Mouse (Mus musculus) liver, adult 2 months (tissue): ENCODE measurements around the gene E2f1. TPM values are rescaled to one million over a fixed set of nuclear protein-coding genes. Genes with fewer than 3 reads are reported as not detected.

Source experiments
- DNase-seq: peaks from one replicate; pipeline ENCODE4 v3.0.0-alpha.2; 2011; ENCODE audit warnings: low read depth, low spot score; ENCODE audit errors: extremely low read depth
- H3K27ac ChIP-seq: fragments of 200-500 bp; replicated peaks from 2 replicates; pipeline ENCODE4 v1.5.1; 2012; ENCODE audit warnings: low read depth, mild to moderate bottlenecking, control low read depth, inconsistent platforms, low read length; ENCODE audit not compliant: insufficient read depth
- H3K27me3 ChIP-seq: fragments of 200-500 bp; 2 replicates; pipeline ENCODE4 v1.6.1; 2012; ENCODE audit warnings: mild to moderate bottlenecking, moderate library complexity, low read length, inconsistent platforms; ENCODE audit not compliant: control insufficient read depth, insufficient read depth
- H3K36me3 ChIP-seq: fragments of 200-500 bp; 2 replicates; pipeline ENCODE4 v1.6.1; 2012; ENCODE audit warnings: low read length, inconsistent platforms; ENCODE audit not compliant: control insufficient read depth, insufficient read depth
- H3K4me1 ChIP-seq: fragments of 200-500 bp; 2 replicates; pipeline ENCODE4 v1.6.1; 2011; ENCODE audit warnings: low read length; ENCODE audit not compliant: control insufficient read depth, insufficient read depth
- H3K4me3 ChIP-seq: fragments of 200-500 bp; 2 replicates; pipeline ENCODE4 v1.5.1; 2011; ENCODE audit warnings: low read depth, mild to moderate bottlenecking, control low read depth, low read length, moderate library complexity; ENCODE audit not compliant: insufficient read depth
- H3K79me2 ChIP-seq: fragments of 200-500 bp; 2 replicates; pipeline ENCODE4 v1.6.1; 2012; ENCODE audit warnings: inconsistent platforms, mild to moderate bottlenecking, low read length, moderate library complexity; ENCODE audit not compliant: control insufficient read depth, insufficient read depth
- H3K9ac ChIP-seq: fragments of 200-500 bp; 2 replicates; pipeline ENCODE4 v1.6.1; 2012; ENCODE audit warnings: low read depth, mild to moderate bottlenecking, control low read depth, inconsistent platforms, low read length
- CTCF ChIP-seq: fragments of 200-500 bp; IDR thresholded peaks from 2 replicates; pipeline ENCODE4 v1.5.1; 2011; ENCODE audit warnings: low read depth, low read length, control low read depth
- POLR2A ChIP-seq: fragments of 200-500 bp; IDR thresholded peaks from 2 replicates; pipeline ENCODE4 v1.6.1; 2011; ENCODE audit warnings: low read length, control low read depth; ENCODE audit not compliant: insufficient read depth; ENCODE audit errors: extremely low read depth
- WGBS: fragments of 180-500 bp; shearing (Covaris S2); methylation state at CpG from one replicate; pipeline ENCODE4 v1.1.7; 2018; 5-methylcytosine and 5-hydroxymethylcytosine counted together
- polyA plus RNA-seq: library from polyadenylated mRNA; depleted of rRNA; stranded (reverse); fragments of >200 nt; gene quantifications from 2 replicates; pipeline ENCODE4 v1.2.3, GENCODE M21; 2012
- total RNA-seq: library from RNA; depleted of rRNA; stranded (reverse); fragments of >200 nt; gene quantifications from 2 replicates; pipeline ENCODE4 v1.2.3, GENCODE M21; 2014

Gene E2f1
- total and polyA plus RNA-seq, 2 experiments, result 1.1 to 2.4 TPM

DNA sequence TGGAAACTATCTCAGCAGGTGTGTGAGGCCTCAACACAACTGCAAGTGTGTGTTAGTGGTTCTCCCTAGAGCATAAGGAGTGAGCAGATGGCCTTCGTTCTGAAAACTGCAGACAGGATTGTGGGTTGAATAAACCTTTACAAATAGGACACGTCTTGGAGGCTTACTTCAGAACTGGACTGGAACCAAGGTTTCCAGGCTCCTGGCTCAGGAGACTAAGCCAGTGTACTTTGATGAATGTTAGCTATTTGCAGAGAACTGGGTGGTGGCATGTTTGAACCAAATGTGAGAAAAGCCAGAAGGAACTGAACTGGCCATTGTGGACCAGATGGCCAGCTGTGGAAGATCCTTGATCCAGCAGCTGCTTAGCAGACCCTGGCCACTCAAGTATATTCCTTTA, 31.4 kb downstream of the E2f1 start:
- Histone ChIP-seq H3K4me3 (no peak overlapping the region), H3K27me3 (no peaks in the 10 kb centered on the region), H3K4me1 (no peaks in the 10 kb centered on the region), H3K79me2 (no peaks in the 10 kb centered on the region), H3K9ac (no peak overlapping the region), H3K36me3 (peaks cover 21% of the 10 kb centered on the region), H3K27ac (no peak overlapping the region)
- no peak for TF ChIP-seq CTCF
- TF ChIP-seq POLR2A, result no peak
- WGBS, result 70% methylated on average over 2 of the region's 2 CpGs
- no peak for DNase-seq

DNA sequence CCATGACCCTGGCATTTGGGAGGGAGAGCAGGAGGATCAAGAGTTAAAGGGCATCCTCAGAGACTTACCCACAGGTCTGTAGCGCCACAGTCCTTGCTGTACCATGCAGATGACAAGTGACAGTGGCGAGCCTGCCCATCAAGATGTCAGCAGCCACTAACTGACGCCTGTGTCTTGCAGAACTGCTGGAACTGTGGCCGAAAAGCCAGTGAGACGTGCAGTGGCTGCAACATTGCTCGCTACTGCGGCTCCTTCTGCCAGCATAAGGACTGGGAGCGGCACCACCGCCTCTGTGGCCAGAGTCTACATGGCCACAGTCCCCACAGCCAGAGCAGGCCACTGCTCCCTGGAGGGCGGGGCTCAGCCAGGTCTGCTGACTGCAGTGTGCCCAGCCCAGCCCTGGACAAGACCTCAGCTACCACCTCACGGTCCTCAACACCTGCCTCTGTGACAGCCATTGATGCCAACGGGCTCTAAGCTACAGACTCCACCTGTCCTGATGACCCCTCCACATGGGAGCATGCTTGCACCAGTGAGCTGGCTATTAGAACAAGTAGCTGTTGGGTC, 34.9 kb downstream of the E2f1 start:
- Histone ChIP-seq H3K27me3 (no peaks in the 10 kb centered on the region), H3K27ac (no peak overlapping the region), H3K4me1 (no peaks in the 10 kb centered on the region), H3K36me3 (peaks cover 44% of the 10 kb centered on the region), H3K9ac (no peak overlapping the region), H3K79me2 (no peaks in the 10 kb centered on the region), H3K4me3 (no peak overlapping the region)
- WGBS, result 96% methylated on average over 12 of the region's 12 CpGs
- no peak for DNase-seq
- TF ChIP-seq CTCF (no peak), POLR2A (no peak)

DNA sequence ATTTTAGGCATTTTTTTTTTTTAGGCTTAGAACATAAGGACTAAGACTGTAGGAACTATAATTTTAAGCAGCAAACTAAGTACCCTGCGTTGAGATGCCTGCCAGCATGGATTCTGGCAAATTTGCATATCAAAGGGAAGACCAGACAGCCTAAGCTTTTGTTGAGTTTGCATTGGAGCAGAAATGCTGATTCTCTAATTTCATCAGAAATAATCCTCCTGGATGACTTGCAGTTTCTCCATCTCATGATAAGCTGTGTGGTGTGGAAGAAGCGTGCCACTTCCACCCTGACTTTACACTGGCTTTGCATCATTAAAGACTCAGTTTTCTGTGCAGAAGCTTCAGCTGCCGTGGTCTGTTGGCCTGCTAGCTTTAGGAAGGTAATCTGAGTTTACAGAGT, 36.8 kb downstream of the E2f1 start:
- Histone ChIP-seq H3K27me3 (no peaks in the 10 kb centered on the region), H3K4me3 (no peak overlapping the region), H3K4me1 (no peaks in the 10 kb centered on the region), H3K27ac (no peak overlapping the region), H3K79me2 (no peaks in the 10 kb centered on the region), H3K36me3 (peaks cover 57% of the 10 kb centered on the region), H3K9ac (no peak overlapping the region)
- no peak for TF ChIP-seq POLR2A
- no peak for TF ChIP-seq CTCF
- DNase-seq, result no peak
- 85% methylated on average over 3 of the region's 3 CpGs for WGBS

DNA sequence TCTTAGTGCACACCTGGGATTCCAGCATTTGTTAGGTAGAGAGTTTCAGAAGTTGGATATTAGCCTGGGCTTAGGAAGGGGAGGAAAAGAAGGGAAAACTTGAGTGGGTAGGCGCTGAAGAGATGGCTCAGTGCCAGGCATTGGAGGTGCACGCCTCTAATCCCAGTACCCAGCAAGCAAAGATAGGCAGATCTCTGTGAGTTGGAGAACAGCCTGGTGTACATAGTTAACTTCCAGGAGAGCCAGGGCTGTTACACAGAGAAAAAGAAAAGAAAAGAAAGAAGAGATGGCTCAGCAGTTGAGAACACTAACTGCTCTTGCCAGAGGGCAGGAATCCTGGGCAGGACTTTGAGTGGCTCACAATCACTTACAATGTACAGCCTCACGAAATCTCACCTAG, 43.2 kb downstream of the E2f1 start:
- TF ChIP-seq POLR2A (no peak), CTCF (no peak)
- no peak overlapping the region for H3K9ac ChIP-seq
- no peaks in the 10 kb centered on the region for H3K27me3 ChIP-seq
- H3K27ac ChIP-seq, result no peak overlapping the region
- H3K4me1 ChIP-seq, result no peaks in the 10 kb centered on the region
- no peak overlapping the region for H3K4me3 ChIP-seq
- H3K36me3 ChIP-seq, result peaks cover 59% of the 10 kb centered on the region
- WGBS, result 89% methylated on average over 3 of the region's 3 CpGs
- H3K79me2 ChIP-seq, result no peaks in the 10 kb centered on the region; the same call in 1 of the 2 replicates
- DNase-seq, result no peak

DNA sequence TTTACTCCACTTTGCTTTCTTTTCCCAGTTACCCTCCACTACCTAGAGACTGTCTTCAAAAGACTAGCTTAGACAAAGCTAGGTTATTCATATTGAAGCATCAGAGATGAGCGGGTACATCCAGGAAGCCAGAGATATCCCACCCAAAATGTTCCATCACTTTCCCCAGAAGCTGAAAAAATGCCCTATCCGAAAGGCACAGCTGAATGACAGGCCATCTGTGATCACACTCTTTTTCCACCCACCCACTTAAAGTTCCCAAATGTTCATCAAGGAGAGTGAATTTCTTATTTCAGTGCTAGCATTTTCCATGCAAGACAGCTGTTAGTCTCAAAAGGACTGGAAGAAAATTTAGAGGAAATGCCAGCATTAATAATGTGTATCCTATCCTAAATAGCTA, 44.4 kb downstream of the E2f1 start:
- Histone ChIP-seq H3K27ac (no peak overlapping the region), H3K79me2 (no peaks in the 10 kb centered on the region; the same call in 1 of the 2 replicates), H3K9ac (no peak overlapping the region), H3K27me3 (no peaks in the 10 kb centered on the region), H3K4me1 (no peaks in the 10 kb centered on the region), H3K36me3 (peaks cover 53% of the 10 kb centered on the region), H3K4me3 (no peak overlapping the region)
- TF ChIP-seq POLR2A (no peak), CTCF (no peak)
- no peak for DNase-seq
- 95% methylated on average over 2 of the region's 2 CpGs for WGBS

DNA sequence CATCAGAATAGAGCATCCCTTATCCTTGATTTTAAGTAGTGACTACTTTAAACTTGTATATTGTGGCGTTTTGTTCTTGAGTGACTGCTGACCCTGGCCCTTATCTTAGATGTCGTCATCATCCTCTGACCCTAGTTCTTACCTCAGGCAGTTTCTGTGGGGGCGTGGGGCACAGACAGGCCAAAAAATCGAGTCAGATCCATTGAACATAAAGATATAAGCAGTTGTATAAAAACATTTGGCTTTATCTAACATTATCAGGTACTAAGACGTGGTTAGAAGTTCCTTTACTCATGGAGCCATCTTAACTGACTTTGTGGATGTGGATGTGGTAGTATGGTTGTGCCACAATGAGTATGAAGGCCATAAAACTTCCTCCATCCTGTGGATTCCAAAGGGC, 47.4 kb downstream of the E2f1 start:
- H3K79me2 ChIP-seq, result no peaks in the 10 kb centered on the region; the same call in 1 of the 2 replicates
- no peaks in the 10 kb centered on the region for H3K4me1 ChIP-seq
- no peak for DNase-seq
- H3K36me3 ChIP-seq, result peaks cover 44% of the 10 kb centered on the region
- no peak overlapping the region for H3K4me3 ChIP-seq
- H3K27ac ChIP-seq, result no peak overlapping the region
- TF ChIP-seq POLR2A, result no peak
- no peak for TF ChIP-seq CTCF
- WGBS, result 81% methylated on average over 5 of the region's 5 CpGs
- H3K27me3 ChIP-seq, result no peaks in the 10 kb centered on the region
- no peak overlapping the region for H3K9ac ChIP-seq
